Mouse (Mus musculus): ENCODE data around the gene Clvs2.

- TF ChIP-seq EP300 (IDR thresholded peaks at IDR 0.05; ENCODE audit: low read depth in 1 of 2, low read length in 2 of 2) (no peak), MXI1 (IDR thresholded peaks at IDR 0.05; ENCODE audit: low read depth, low read length) (no peak), MAZ (IDR thresholded peaks at IDR 0.05; ENCODE audit: low read depth, low read length) (no peak), POLR2A (IDR thresholded peaks at IDR 0.05; ENCODE audit: control insufficient read depth in 1 of 2, insufficient read depth in 1 of 2, low read depth in 1 of 2, low read length in 2 of 2, poor library complexity in 1 of 2) (no peak), MYC (IDR thresholded peaks at IDR 0.05; ENCODE audit: low read depth, low read length) (no peak)
These were observed 1.9 kb downstream of the Clvs2 start for GRCm38 (mm10) chr10:33622700-33623099.

Measured in MEL (cell line).